Mouse (Mus musculus): ENCODE data around the gene Rufy3. TPM values are rescaled to one million over a fixed set of nuclear protein-coding genes. Genes with fewer than 3 reads are reported as not detected.

Rufy3 gene
- total RNA-seq, 1 experiment: 10.8 TPM

DNA sequence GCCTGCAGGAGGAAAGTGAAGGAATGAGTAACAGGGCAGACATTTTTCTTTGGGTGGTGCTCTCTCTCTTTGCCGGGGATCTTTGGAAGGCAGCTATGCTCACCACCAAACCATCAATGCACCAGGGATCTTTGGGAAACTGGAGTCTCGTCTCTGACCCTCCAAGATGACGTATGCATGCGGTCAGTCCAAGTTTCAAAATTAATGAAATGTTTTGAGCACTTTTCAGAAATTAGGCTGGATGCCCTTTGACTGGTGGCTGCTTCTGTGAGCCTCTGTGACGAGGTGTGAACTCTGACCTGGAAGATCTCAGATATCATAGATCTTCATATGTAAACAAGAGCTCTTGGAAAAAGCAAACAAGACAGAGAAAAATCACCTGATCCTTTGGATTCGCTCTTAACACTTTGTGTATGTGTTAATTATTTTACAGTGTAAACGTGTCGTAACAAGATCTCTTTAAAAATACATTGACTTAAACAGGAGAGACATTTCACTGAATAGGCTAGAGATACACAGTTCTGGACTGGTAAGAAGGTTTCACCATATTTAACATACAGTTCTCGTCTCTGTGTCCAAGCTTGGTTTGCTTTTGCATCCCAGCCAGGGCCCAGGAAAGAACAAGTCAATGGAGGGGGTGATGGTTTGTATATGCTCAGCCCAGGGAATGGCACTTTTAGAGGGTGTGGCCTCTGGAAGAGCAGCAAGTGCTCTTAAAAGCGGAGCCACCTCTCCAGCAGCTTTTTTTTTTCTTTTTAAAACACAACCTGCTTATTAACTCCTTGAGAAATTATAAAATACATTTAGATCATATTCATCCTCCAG lies 126.1 kb downstream of the Rufy3 start:
- H3K27ac ChIP-seq (ENCODE audit: insufficient read depth, low read depth, low read length, poor library complexity, severe bottlenecking): no peak overlapping the region
- TF ChIP-seq ZNF384 (IDR thresholded peaks at IDR 0.05; ENCODE audit: low read depth, low read length): no peak
- no peak for TF ChIP-seq MAFK (IDR thresholded peaks at IDR 0.05; ENCODE audit: insufficient read depth, low read depth, low read length)
- no peak for TF ChIP-seq CHD2 (IDR thresholded peaks at IDR 0.05; ENCODE audit: low read depth, low read length)
- no peak for TF ChIP-seq HCFC1 (IDR thresholded peaks at IDR 0.05; ENCODE audit: borderline replicate concordance, insufficient read depth, low read length)
- TF ChIP-seq ZC3H11A (IDR thresholded peaks at IDR 0.05; ENCODE audit: borderline replicate concordance, low read depth, low read length): no peak
- no peak for DNase-seq (ENCODE audit: low read depth, low spot score)
- no peaks in the 10 kb centered on the region for H3K9me3 ChIP-seq (ENCODE audit: control insufficient read depth, insufficient read depth, low read depth, low read length)
- no peak overlapping the region for H3K9ac ChIP-seq (ENCODE audit: insufficient read depth, low read depth, low read length, poor library complexity, severe bottlenecking)
- no peak overlapping the region for H3K4me3 ChIP-seq (ENCODE audit: insufficient read depth in 1 of 2, low read depth in 1 of 2, low read length in 2 of 2, poor library complexity in 1 of 2, severe bottlenecking in 1 of 2)
- H3K36me3 ChIP-seq (ENCODE audit: control insufficient read depth, insufficient read depth, low read length, poor library complexity, severe bottlenecking): no peaks in the 10 kb centered on the region
- in situ Hi-C loops (cut with MboI; ENCODE audit: low sequenced_read_pairs in 2 of 2, unreplicated experiment in 2 of 2): no loop called here
- peaks cover 0 to 3% of the 10 kb centered on the region in 2 experiments; a peak in 2 of 4 replicates for H3K4me1 ChIP-seq (ENCODE audit: control insufficient read depth in 2 of 2, insufficient read depth in 2 of 2, low read length in 2 of 2, poor library complexity in 1 of 2)

DNA sequence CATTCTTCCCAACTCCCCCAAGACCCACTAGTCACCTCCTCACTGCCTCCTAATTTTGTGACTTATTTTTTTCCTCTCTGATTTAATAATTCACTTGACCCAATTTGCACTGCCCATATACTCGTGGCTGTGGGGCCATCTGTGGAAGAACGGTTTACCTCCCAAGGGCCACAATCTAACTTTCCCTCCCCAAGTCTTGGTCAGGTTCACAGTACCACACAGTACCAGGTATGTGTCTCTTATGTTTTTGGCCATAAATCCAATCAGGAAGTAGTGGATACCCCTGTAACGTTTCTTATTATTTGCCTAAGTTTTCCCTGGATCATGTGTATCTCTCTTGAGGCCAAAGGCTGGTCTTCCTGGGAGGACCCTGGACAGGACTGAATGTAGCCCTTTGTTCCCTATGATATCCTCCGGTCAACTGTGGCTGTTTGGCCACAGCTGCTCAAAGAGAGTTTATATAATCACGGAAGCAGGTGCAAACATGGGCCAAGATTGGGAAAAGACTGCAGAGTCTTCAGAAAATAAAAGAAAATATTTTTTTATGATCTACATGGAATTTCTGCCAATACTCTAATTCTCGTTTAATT lies 126.8 kb downstream of the Rufy3 start:
- TF ChIP-seq CHD2 (IDR thresholded peaks at IDR 0.05; ENCODE audit: low read depth, low read length): no peak
- no peak for TF ChIP-seq HCFC1 (IDR thresholded peaks at IDR 0.05; ENCODE audit: borderline replicate concordance, insufficient read depth, low read length)
- TF ChIP-seq ZNF384 (IDR thresholded peaks at IDR 0.05; ENCODE audit: low read depth, low read length): no peak
- no peak for TF ChIP-seq MAFK (IDR thresholded peaks at IDR 0.05; ENCODE audit: insufficient read depth, low read depth, low read length)
- no peak for TF ChIP-seq ZC3H11A (IDR thresholded peaks at IDR 0.05; ENCODE audit: borderline replicate concordance, low read depth, low read length)
- Histone ChIP-seq H3K9me3 (ENCODE audit: control insufficient read depth, insufficient read depth, low read depth, low read length) (no peaks in the 10 kb centered on the region), H3K36me3 (ENCODE audit: control insufficient read depth, insufficient read depth, low read length, poor library complexity, severe bottlenecking) (no peaks in the 10 kb centered on the region)

DNA sequence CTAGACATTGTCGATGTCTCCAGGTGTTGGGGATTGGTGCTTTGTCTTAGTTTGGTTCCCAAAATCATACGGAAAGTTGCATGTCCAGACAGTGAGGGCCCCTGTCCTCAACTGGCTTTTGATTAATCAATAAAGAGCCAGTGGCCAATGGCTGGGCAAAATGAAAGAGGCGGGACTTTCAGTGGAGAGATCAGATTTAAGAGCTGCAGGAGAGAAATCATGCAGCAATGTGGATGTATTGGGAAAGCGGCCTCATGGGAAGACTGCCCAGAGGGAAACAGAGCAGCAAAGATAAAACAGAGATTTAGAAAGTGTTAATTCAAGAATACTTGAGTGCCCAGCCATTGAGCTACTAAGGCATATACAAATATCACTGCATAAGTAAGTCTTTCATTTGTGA lies 127.7 kb downstream of the Rufy3 start:
- in situ Hi-C loops (cut with MboI; ENCODE audit: low sequenced_read_pairs in 2 of 2, unreplicated experiment in 2 of 2): no loop called here
- Histone ChIP-seq H3K9ac (ENCODE audit: insufficient read depth, low read depth, low read length, poor library complexity, severe bottlenecking) (no peak overlapping the region), H3K27ac (ENCODE audit: insufficient read depth, low read depth, low read length, poor library complexity, severe bottlenecking) (no peak overlapping the region), H3K36me3 (ENCODE audit: control insufficient read depth, insufficient read depth, low read length, poor library complexity, severe bottlenecking) (no peaks in the 10 kb centered on the region), H3K4me1 (ENCODE audit: control insufficient read depth in 2 of 2, insufficient read depth in 2 of 2, low read length in 2 of 2, poor library complexity in 1 of 2) (peaks cover 0 to 3% of the 10 kb centered on the region in 2 experiments; a peak in 2 of 4 replicates), H3K4me3 (ENCODE audit: insufficient read depth in 1 of 2, low read depth in 1 of 2, low read length in 2 of 2, poor library complexity in 1 of 2, severe bottlenecking in 1 of 2) (no peak overlapping the region), H3K9me3 (ENCODE audit: control insufficient read depth, insufficient read depth, low read depth, low read length) (no peaks in the 10 kb centered on the region)
- DNase-seq (ENCODE audit: low read depth, low spot score): no peak
- no peak for TF ChIP-seq CHD2 (IDR thresholded peaks at IDR 0.05; ENCODE audit: low read depth, low read length)
- TF ChIP-seq ZNF384 (IDR thresholded peaks at IDR 0.05; ENCODE audit: low read depth, low read length): no peak
- no peak for TF ChIP-seq HCFC1 (IDR thresholded peaks at IDR 0.05; ENCODE audit: borderline replicate concordance, insufficient read depth, low read length)
- TF ChIP-seq ZC3H11A (IDR thresholded peaks at IDR 0.05; ENCODE audit: borderline replicate concordance, low read depth, low read length): no peak
- TF ChIP-seq MAFK (IDR thresholded peaks at IDR 0.05; ENCODE audit: insufficient read depth, low read depth, low read length): no peak

More for the DNA sequence above, 126.8 kb downstream of the Rufy3 start:
- H3K27ac ChIP-seq (ENCODE audit: insufficient read depth, low read depth, low read length, poor library complexity, severe bottlenecking): no peak overlapping the region
- H3K4me1 ChIP-seq (ENCODE audit: control insufficient read depth in 2 of 2, insufficient read depth in 2 of 2, low read length in 2 of 2, poor library complexity in 1 of 2): peaks cover 0 to 3% of the 10 kb centered on the region in 2 experiments; a peak in 2 of 4 replicates
- in situ Hi-C loops (cut with MboI; ENCODE audit: low sequenced_read_pairs in 2 of 2, unreplicated experiment in 2 of 2): no loop called here
- H3K9ac ChIP-seq (ENCODE audit: insufficient read depth, low read depth, low read length, poor library complexity, severe bottlenecking): no peak overlapping the region
- no peak overlapping the region for H3K4me3 ChIP-seq (ENCODE audit: insufficient read depth in 1 of 2, low read depth in 1 of 2, low read length in 2 of 2, poor library complexity in 1 of 2, severe bottlenecking in 1 of 2)
- no peak for DNase-seq (ENCODE audit: low read depth, low spot score)

DNA sequence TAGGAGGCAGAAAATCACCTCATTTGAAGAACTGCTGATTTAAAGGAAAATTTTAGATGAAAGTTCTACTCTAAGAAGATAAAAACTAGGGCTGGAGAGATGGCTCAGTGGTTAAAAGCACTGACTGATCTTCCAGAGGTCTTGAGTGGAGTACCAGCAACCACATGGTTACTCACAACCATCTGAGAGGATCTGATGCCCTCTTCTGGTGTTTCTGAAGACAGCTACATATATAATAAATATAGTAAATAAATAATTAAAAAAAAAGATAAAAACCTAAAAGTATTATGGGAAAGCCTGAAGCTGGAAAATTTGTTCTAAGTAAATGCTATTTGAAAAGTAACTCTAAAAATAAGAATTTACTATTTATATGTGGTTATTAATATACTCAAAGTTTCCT lies 128.2 kb downstream of the Rufy3 start:
- in situ Hi-C loops (cut with MboI; ENCODE audit: low sequenced_read_pairs in 2 of 2, unreplicated experiment in 2 of 2): no loop called here
- Histone ChIP-seq H3K4me3 (ENCODE audit: insufficient read depth in 1 of 2, low read depth in 1 of 2, low read length in 2 of 2, poor library complexity in 1 of 2, severe bottlenecking in 1 of 2) (no peak overlapping the region), H3K36me3 (ENCODE audit: control insufficient read depth, insufficient read depth, low read length, poor library complexity, severe bottlenecking) (no peaks in the 10 kb centered on the region), H3K27ac (ENCODE audit: insufficient read depth, low read depth, low read length, poor library complexity, severe bottlenecking) (no peak overlapping the region), H3K9me3 (ENCODE audit: control insufficient read depth, insufficient read depth, low read depth, low read length) (no peaks in the 10 kb centered on the region), H3K4me1 (ENCODE audit: control insufficient read depth in 2 of 2, insufficient read depth in 2 of 2, low read length in 2 of 2, poor library complexity in 1 of 2) (peaks cover 0 to 3% of the 10 kb centered on the region in 2 experiments; a peak in 2 of 4 replicates), H3K9ac (ENCODE audit: insufficient read depth, low read depth, low read length, poor library complexity, severe bottlenecking) (no peak overlapping the region)
- DNase-seq (ENCODE audit: low read depth, low spot score): no peak
- TF ChIP-seq CHD2 (IDR thresholded peaks at IDR 0.05; ENCODE audit: low read depth, low read length) (no peak), HCFC1 (IDR thresholded peaks at IDR 0.05; ENCODE audit: borderline replicate concordance, insufficient read depth, low read length) (no peak), ZC3H11A (IDR thresholded peaks at IDR 0.05; ENCODE audit: borderline replicate concordance, low read depth, low read length) (no peak), MAFK (IDR thresholded peaks at IDR 0.05; ENCODE audit: insufficient read depth, low read depth, low read length) (no peak), ZNF384 (IDR thresholded peaks at IDR 0.05; ENCODE audit: low read depth, low read length) (no peak)

All from ES-E14 (cell line).